Mouse (Mus musculus) urinary bladder, postnatal 4 days (tissue): ENCODE results near the gene Ksr1.

Source experiments
- DNase-seq, 2 experiments: peaks; one replicate each; pipeline ENCODE4 v3.0.0; 2021 to 2022; ENCODE audit warnings: low spot score in 2 of 2

The Ksr1 gene

GRCm38 (mm10) chr11:79067172-79067571 lies 79.0 kb downstream of the Ksr1 start:
- no peak for DNase-seq

GRCm38 (mm10) chr11:79066191-79066530 lies 80.0 kb downstream of the Ksr1 start:
- DNase-seq, result no peak

DNA sequence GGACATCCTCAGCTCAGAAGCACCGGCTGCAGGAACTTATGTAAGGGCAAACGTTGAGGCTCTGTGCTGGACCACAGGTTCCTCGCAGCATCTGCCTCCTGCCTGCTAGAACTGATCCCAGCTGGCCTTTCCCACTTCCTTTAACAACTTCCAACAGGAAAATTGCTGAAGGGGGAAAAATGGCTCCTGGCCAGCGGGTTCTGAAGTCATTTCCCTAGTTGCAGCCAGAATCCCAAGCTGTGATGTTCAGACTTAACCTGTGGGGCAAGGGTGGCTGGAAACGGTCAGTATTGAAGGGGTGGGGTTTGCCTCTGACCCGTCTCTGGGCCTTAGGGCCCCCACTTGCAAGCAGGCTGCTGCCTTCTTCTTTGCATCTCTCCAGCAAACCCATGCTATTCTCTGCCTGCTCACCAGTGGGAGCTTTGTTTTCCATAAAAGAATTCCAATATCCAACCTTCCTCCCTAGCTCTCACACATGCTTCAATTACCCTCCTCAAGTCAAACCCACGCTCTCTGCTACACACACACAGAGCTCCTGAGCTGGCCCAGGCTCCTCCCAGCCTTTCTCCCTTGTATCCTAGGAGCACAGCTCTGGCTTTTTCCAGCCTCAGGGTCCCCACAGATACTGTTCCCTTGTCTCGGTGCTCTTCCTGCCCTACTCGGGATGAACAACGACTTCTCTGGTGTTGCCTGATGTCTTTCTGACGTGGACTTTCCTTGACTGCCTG lies 80.6 kb downstream of the Ksr1 start:
- DNase-seq, result peak in 1 of 2 experiments; percentile 49

DNA sequence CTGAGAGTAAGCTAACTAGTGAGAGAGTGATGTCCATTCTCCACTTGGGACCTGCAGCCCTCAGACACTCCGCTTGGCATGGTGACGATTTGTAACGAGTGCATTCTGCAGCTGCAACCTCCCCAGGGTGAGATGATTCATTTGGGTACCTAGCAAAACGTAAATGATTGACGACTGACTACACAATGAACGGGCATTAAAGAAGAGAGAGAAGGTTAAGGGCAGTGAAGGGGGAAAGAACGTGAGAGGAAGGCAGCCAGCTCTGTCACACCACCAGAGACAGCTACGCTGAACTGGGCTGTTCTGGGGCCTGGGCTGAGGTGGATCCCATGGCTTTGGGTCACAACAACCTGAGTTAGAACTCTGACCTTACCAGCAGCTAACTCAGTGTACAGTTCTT lies 81.9 kb downstream of the Ksr1 start:
- no peak for DNase-seq

DNA sequence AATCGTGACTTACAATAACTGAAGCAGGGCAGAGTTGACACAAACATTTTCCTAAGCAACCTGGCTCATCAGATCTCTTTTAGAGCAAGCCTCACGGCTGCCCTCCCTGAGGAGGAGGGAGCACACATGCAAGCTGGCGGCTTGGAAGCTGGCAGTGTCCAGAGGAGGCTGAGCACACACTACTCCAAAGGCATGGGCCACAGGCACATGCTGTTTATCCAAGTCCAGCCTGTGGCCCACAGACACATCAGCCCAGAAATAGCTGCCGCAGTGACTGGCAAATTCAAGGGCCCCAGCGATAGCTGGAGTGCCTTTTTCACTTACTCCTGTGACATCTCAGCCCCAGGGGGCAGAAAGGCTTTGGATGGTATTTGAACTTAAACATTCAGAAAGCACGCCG lies 82.6 kb downstream of the Ksr1 start:
- no peak for DNase-seq

DNA sequence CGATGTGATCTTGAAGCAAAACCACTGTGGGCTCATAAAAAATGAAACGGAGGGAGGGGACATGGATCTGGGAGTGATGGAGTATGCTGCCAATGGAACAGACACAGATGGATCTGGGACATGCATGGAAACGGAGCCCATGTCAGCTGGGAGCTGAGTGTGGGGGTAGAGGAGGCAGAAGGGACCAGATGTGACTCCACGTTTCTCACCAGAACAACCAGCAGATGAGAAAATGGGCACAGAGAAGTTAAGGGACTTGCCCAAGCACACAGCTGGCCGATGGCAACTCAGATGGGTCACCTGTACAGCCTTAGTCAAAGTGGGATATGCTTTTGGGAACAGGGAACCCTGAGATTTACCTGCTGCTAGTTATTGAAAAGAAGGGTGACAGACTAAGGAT lies 83.3 kb downstream of the Ksr1 start:
- no peak for DNase-seq

DNA sequence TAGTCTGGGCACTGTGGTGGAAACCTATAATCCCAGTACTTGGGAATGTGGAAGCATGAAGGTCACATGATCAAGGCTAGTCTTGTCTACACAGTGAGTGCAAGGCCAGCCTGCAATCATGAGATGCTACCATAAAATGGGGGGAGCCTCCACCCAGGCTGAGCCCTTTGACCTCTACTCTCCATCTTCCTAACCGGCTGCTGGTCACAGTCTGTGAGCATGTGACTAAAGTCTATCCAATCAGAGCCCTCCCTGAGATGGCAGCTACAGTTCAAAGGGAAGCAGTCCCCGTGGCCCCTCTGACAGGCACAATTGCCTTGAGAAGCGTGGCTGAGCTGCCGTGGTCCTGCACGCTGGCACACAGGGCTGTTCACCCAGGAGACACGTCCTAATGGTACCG lies 84.4 kb downstream of the Ksr1 start:
- DNase-seq, result no peak

- no peak for DNase-seq
Observed at GRCm38 (mm10) chr11:79059850-79060249, 86.4 kb downstream of the Ksr1 start.

- DNase-seq, result no peak
Observed at GRCm38 (mm10) chr11:79059062-79059461, 87.1 kb downstream of the Ksr1 start.

DNA sequence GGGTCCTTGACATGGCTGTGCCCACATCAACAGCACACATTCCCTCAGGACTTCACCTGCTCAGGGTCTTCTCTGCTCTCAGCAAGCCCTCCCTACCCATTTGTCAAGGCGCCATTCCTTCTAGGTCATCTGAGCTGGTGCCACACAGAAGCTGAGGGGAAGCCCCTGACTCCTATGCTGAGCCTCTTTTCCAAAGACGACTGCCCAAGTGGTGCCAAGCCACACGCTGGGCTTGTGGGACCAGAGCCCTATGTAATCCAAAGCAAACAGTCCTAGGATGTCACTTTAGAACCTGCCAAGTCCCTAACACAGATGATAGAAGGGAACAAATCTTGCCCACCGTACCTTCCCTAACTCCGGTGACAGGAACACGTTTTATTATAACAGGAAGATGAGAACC lies 87.6 kb downstream of the Ksr1 start:
- DNase-seq, result no peak

GRCm38 (mm10) chr11:79057809-79058208 lies 88.4 kb downstream of the Ksr1 start:
- DNase-seq, result no peak

DNA sequence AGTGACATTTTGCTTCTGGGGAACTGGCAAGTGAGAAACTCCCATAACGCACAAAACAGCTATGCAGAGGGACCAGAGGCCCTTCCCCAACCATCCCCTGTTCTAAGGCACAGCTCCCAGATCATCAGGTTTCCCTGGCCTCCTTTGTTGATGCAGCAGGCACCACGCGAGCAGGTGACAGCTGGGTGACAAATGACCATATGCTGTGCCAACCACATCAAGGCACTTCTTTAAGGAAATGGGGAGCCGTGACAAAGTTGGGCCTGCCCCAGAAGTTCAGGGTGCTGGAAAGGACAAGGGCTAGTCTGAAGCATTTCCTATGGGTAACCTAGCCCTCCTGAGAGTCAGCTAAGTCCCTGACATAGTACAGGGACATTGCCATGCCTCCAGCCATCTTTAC lies 89.3 kb downstream of the Ksr1 start:
- no peak for DNase-seq

- no peak for DNase-seq
Observed at GRCm38 (mm10) chr11:79056027-79056426, 90.2 kb downstream of the Ksr1 start.

GRCm38 (mm10) chr11:79055161-79055560 lies 91.0 kb downstream of the Ksr1 start:
- no peak for DNase-seq

GRCm38 (mm10) chr11:79054161-79055152 lies 91.8 kb downstream of the Ksr1 start:
- no peak for DNase-seq

- no peak for DNase-seq
Observed at GRCm38 (mm10) chr11:79053437-79053836, 92.8 kb downstream of the Ksr1 start.

DNA sequence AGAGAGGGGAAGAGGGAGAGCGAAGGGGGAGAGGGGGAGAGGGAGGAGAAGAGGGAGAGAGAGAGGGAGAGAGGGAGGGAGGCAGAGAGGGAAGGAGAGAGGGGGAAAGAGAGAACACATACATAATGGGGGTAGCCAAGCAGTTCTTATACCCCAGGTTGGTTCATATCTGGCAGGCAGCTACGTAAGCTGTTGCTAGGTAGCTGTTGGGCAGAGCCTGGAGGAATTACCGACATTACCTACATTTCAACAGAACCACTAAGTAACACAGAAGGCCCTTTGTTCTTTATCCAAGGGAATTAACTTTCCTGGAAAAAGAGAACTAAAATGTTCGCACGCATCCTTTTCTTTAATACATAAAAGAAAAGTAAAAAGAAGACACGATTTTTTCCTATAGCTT lies 93.4 kb downstream of the Ksr1 start:
- DNase-seq, result no peak

- DNase-seq, result no peak
Observed at GRCm38 (mm10) chr11:79051522-79051921, 94.7 kb downstream of the Ksr1 start.

DNA sequence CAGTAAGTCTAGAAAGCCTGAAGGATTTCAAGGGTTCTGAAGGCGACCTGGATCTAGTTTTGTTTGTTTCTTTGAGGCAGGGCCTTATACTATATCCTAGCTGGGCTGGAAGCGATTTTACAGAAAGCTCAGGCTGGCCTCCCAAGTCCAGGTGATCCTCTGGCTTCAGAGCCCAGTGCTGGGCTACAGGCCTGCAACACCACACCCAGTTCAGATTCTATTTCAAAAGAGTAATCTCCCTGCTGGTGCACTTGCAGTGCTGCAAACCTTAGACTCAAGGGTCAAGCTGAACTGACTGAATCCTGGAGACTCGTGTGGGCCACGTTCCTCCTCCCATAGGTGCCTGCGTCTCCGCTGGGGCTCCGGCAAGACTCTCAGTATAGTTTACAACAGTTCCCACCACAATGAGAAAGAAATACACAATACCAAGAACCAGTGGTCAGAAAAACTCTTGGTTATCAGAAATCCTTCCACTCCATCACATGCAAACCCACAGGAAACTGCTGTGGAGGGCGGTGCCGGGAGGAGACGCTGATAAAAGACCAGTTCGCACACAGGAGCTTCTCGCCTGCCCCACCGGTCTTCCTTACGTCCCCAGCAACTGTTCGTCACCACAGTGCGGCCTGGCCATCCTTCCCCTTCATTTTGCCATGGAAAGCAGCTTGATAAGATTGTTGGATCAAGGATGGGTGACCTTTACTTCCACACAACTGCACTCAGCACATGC lies 95.3 kb downstream of the Ksr1 start:
- DNase-seq, result no peak

GRCm38 (mm10) chr11:79048906-79049305 lies 97.3 kb downstream of the Ksr1 start:
- no peak for DNase-seq

DNA sequence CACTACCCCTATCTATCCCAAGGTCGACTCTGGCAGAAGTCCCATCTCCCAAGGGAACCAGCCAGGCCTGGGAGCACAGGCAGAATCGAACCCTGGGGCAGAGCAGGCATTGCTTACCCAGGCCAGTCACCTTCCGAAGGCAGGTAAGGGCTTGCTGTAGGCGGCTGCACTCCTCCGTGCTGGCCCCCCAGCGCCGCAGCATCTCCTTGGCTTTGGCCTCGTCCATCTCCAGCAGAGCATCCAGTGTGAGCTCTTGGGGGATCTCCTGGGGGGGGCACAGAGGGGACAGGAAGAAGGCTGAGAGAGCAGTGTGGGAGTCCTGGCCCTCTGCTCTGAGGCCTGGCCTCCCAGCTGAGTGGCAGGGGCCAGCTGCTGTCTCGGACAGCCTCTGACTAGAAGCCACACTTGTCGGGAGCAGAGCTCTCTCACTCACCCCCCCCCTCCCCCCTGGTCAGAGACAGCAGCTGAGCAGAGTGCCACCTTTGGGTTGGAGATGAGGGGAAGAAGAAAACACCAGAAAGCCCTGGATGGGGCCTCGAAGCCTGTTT lies 99.0 kb downstream of the Ksr1 start:
- no peak for DNase-seq

DNA sequence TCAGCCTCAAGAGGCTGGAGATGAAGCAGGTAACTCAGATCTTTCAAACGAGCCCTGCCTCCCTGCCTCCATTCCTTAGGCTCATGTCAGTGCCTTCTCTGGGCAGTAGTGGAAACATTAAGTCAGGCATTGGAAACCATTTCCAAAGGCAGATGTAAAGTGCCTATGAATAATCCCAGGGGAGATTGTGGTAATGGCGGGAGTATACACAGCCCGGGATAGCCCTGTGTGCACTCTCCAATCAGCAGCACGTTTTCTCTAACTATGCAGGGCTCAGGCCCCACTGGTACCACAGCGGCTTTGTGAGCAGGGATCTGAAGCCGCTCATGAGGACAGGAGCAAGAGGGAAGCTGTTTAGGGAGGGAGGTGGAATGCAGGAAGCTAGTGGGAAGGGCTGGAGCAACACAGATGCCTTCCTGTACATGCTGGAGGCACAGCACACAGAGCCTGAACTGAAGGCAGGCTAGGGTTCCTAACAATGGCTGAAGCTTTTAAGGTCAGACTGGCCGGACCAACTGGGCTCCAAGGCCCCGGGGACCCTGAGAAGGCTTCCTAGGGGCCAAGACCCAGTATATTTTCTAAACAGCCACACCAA lies 99.5 kb downstream of the Ksr1 start:
- no peak for DNase-seq
